Mouse (Mus musculus): ENCODE results near the gene Anxa6. TPM values are rescaled to one million over a fixed set of nuclear protein-coding genes. Genes with fewer than 3 reads are reported as not detected.
A peak's percentile ranks its signal among the peaks of the same experiment; 100 is the strongest.

Anxa6 gene
- 406 and 411 TPM in 2 replicates for polyA plus RNA-seq (2014; fragmentation: Nextera tagmentation; extraction: Ambion mirVana)

DNA sequence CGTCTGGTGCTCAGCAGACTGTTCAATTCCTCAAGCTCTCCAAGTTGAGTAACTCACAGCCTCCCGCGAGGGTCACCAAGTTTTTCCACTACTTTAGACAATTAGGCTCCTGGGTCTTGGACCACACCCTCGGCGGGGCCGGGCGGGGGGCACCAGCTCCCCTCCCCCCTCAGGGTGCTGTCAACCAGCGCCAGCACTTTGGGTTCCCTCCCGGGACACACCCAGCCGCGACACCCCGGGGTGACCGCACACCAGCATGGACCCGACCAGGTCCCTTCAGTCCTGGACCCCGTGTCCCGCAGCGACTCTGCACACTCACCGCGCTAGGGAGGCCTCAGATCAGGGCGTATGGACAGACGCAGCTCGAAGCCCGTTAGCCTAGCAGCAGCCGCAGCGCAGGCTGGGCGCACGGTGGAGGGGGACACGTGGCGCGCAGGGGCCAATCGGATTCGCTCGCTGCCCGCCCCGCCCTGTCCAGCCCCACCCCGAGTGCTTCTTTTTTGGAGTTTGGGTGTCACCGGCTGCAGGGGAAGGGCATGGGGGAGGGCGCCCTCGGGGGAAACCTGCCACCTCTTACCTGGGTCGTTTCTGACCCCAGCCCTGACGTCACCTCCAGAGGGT is at the start of gene Anxa6:
Anxa6 (minus strand) TSS at position 406 of the 621 bp plus-strand sequence.
- Histone ChIP-seq H3K4me1 (ENCODE audit: insufficient read depth) (peaks cover 20% of the 10 kb centered on the region), H3K9me3 (ENCODE audit: low read depth, low read length) (no peaks in the 10 kb centered on the region), H3K36me3 (ENCODE audit: insufficient read depth) (no peaks in the 10 kb centered on the region), H3K4me3 (ENCODE audit: low read depth, low read length) (peak within 1 kb of the TSS; percentile 80), H3K27ac (ENCODE audit: low read depth) (peak within 1 kb of the TSS; percentile 98), H3K9ac (peak within 1 kb of the TSS; percentile 80), H3K27me3 (ENCODE audit: insufficient read depth, low read length) (no peaks in the 10 kb centered on the region), H3K4me2 (peak within 1 kb of the TSS; percentile 94)
- ATAC-seq (ENCODE audit: insufficient read depth) (peak; percentile 92), DNase-seq (peak; percentile 91)
- under 1% methylated on average over 41 of the region's 41 CpGs for WGBS
- no peak for TF ChIP-seq CTCF (IDR thresholded peaks at IDR 0.05; ENCODE audit: low read depth)

DNA sequence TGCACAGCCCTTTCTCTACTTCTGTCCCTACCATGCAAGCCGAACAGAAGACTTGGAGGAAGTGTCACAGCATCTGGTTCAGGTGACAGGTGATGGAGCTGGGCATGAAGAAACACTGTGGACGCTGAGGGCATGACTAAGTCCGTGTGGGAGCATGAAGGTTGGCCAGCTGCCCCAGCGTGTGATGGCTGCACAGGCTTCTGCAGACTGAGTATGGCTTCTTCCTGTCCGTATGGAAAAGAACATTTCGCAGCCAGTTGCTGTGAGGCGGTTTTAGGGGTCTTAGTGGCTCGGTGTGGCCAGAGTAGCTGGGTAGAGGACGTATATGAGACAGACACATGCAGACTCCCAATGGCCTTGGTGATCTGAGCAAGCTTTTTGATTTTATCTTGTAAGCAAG is 48.0 kb upstream of the Anxa6 start:
- H3K36me3 ChIP-seq (ENCODE audit: insufficient read depth) = no peaks in the 10 kb centered on the region
- DNase-seq (no peak), ATAC-seq (ENCODE audit: insufficient read depth) (no peak)
- H3K9ac ChIP-seq = no peak overlapping the region
- WGBS = 82% methylated on average over 9 of the region's 9 CpGs
- peaks cover 6% of the 10 kb centered on the region for H3K4me1 ChIP-seq (ENCODE audit: insufficient read depth)
- 0 out of 2 replicates have a peak, but pooled peaks cover 4% of the 10 kb centered on the region for H3K27me3 ChIP-seq (ENCODE audit: insufficient read depth, low read length)
- no peaks in the 10 kb centered on the region for H3K9me3 ChIP-seq (ENCODE audit: low read depth, low read length)
- no peak overlapping the region for H3K27ac ChIP-seq (ENCODE audit: low read depth)
- no peak overlapping the region for H3K4me3 ChIP-seq (ENCODE audit: low read depth, low read length)
- TF ChIP-seq CTCF (IDR thresholded peaks at IDR 0.05; ENCODE audit: low read depth) = no peak
- no peak overlapping the region for H3K4me2 ChIP-seq

DNA sequence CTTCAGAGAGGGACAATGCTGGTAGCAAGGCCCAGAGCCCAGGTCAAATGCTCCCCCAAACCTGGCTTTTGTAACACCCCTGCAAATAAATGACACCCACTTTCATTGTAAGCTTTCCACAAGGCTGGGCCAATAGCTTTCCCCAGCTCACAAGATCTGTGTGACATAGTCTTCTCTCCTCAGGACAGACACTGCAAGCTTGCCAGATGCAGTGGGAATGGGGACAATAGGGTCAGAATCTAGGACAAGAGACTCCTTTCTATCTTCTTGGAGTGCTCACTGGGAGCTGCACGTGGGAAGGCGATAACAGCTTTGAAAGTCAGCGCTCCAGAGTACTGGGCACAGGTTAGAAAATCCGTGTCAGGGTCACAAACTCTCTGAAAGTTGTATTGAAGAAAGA is 45.9 kb upstream of the Anxa6 start:
- H3K27me3 ChIP-seq (ENCODE audit: insufficient read depth, low read length) = 0 out of 2 replicates have a peak, but pooled peaks cover 4% of the 10 kb centered on the region
- WGBS = 89% methylated on average over 4 of the region's 4 CpGs
- H3K4me3 ChIP-seq (ENCODE audit: low read depth, low read length) = no peak overlapping the region
- H3K27ac ChIP-seq (ENCODE audit: low read depth) = no peak overlapping the region
- no peaks in the 10 kb centered on the region for H3K9me3 ChIP-seq (ENCODE audit: low read depth, low read length)
- TF ChIP-seq CTCF (IDR thresholded peaks at IDR 0.05; ENCODE audit: low read depth) = no peak
- peaks cover 6% of the 10 kb centered on the region; the same call in 1 of the 2 replicates for H3K4me1 ChIP-seq (ENCODE audit: insufficient read depth)
- DNase-seq (no peak), ATAC-seq (ENCODE audit: insufficient read depth) (no peak)
- H3K4me2 ChIP-seq = no peak overlapping the region
- no peaks in the 10 kb centered on the region for H3K36me3 ChIP-seq (ENCODE audit: insufficient read depth)
- H3K9ac ChIP-seq = no peak overlapping the region

DNA sequence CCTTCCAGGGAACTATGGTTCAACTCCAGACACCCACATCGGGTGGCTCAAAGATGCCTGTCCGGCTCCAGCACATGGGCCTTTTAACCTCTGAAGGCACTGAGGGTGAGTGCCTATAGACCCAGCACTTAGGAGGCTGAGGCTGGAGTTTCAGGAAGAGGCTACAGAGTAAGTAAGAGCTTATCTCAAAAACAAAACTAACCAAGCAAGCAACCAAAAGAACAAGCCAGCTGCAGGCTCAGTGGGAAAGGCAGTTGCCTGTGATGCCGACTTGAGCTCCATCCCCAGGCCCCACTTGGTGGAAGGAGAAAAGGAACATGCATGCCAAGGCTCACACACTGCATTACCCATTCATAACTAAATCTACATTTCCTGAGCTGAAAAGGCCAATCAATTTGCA is 45.3 kb upstream of the Anxa6 start:
- TF ChIP-seq CTCF (IDR thresholded peaks at IDR 0.05; ENCODE audit: low read depth) = no peak
- Histone ChIP-seq H3K36me3 (ENCODE audit: insufficient read depth) (no peaks in the 10 kb centered on the region), H3K27ac (ENCODE audit: low read depth) (no peak overlapping the region), H3K27me3 (ENCODE audit: insufficient read depth, low read length) (0 out of 2 replicates have a peak, but pooled peaks cover 4% of the 10 kb centered on the region), H3K4me2 (peak overlapping the region; percentile 96), H3K9me3 (ENCODE audit: low read depth, low read length) (no peaks in the 10 kb centered on the region), H3K4me1 (ENCODE audit: insufficient read depth) (peaks cover 6% of the 10 kb centered on the region; the same call in 1 of the 2 replicates), H3K4me3 (ENCODE audit: low read depth, low read length) (peak overlapping the region; percentile 49), H3K9ac (no peak overlapping the region)
- DNase-seq (no peak), ATAC-seq (ENCODE audit: insufficient read depth) (no peak)
- 61% methylated on average over 3 of the region's 3 CpGs for WGBS

DNA sequence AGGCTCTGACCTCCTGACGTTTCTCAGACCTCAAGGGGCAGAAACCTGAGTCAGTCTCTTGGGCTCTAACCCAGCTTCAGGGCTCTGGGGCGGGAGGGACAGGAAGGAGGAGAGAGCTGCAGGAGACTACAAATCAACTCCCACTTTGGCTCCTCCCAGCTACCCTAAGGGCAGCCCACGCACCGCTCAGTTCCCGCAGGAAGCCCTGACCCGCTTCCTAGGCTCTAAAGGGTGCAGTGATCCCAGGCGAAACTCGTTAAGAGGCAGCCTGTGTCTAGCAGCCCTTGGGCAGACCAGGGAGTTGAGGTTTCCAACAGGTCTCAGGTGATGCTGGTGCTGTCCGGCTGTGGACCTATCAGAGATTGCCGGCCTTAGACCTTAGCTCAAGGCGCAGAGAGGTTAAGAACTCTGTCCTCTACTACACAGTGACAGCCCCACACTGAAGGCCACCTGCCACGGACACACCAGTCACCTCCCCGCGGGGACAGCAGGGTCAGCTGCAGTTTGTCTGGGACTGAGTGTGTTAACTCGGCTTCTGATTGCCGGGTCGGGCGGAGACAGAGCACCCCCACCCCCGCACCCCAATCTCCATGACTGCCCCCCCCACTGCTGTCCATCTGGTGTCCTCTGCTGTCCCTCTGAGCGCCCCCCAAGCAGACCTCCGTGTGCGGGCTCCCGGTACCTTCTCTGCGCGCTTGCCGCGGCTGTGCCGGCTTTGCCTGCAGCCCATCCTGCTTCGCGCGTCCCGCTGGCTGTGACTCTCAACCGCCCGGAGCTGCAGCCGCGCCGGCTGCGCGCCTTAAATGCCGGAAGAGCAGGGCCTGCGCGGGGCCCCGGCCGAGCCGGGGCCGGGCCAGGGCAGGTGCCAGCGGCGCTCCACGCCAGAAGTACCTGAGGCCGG is 44.3 kb upstream of the Anxa6 start, which contains the start of gene Ccdc69:
Ccdc69 (minus strand) TSS at position 801 of the 901 bp plus-strand sequence.
- TF ChIP-seq CTCF (IDR thresholded peaks at IDR 0.05; ENCODE audit: low read depth) = no peak
- H3K4me3 ChIP-seq (ENCODE audit: low read depth, low read length) = peak within 1 kb of the TSS; percentile 49
- H3K27ac ChIP-seq (ENCODE audit: low read depth) = peak within 1 kb of the TSS; percentile 13; the same call in 1 of the 2 replicates
- DNase-seq = peak; percentile 75
- H3K36me3 ChIP-seq (ENCODE audit: insufficient read depth) = no peaks in the 10 kb centered on the region
- no peaks in the 10 kb centered on the region for H3K9me3 ChIP-seq (ENCODE audit: low read depth, low read length)
- under 1% methylated on average over 50 of the region's 50 CpGs for WGBS
- peak; percentile 77 for ATAC-seq (ENCODE audit: insufficient read depth)
- H3K27me3 ChIP-seq (ENCODE audit: insufficient read depth, low read length) = 0 out of 2 replicates have a peak, but pooled peaks cover 4% of the 10 kb centered on the region
- H3K4me2 ChIP-seq = peak within 1 kb of the TSS; percentile 96
- peak within 1 kb of the TSS; percentile 52 for H3K9ac ChIP-seq
- peaks cover 6% of the 10 kb centered on the region; the same call in 1 of the 2 replicates for H3K4me1 ChIP-seq (ENCODE audit: insufficient read depth)

DNA sequence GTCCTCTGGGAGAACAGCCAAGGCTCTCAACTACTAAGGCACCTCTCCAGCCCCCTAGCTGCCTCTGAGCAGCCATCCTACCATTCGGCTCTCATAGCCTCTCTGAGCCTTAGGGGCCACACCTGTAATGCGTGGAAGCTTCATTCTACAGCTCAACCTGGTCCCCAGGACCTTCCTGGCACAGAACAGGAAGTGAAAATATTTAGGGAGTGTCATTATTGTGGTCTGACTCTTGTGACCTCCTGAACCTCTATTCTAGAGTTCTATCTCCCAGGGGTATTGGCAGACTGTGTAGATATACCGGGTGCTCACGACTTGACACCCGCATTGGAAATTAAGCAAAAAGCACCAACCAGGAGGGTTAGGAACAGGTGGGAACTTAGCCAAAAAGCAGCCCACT is 43.0 kb upstream of the Anxa6 start:
- Histone ChIP-seq H3K4me2 (no peak overlapping the region), H3K36me3 (ENCODE audit: insufficient read depth) (no peaks in the 10 kb centered on the region), H3K4me1 (ENCODE audit: insufficient read depth) (peaks cover 6% of the 10 kb centered on the region; the same call in 1 of the 2 replicates), H3K27ac (ENCODE audit: low read depth) (no peak overlapping the region), H3K9me3 (ENCODE audit: low read depth, low read length) (no peaks in the 10 kb centered on the region), H3K4me3 (ENCODE audit: low read depth, low read length) (no peak overlapping the region), H3K9ac (no peak overlapping the region), H3K27me3 (ENCODE audit: insufficient read depth, low read length) (0 out of 2 replicates have a peak, but pooled peaks cover 4% of the 10 kb centered on the region)
- TF ChIP-seq CTCF (IDR thresholded peaks at IDR 0.05; ENCODE audit: low read depth) = no peak
- no peak for DNase-seq
- WGBS = 90% methylated on average over 5 of the region's 5 CpGs
- no peak for ATAC-seq (ENCODE audit: insufficient read depth)
